Mouse (Mus musculus) hindbrain, embryonic 10.5 days (tissue): Measurements from ENCODE around the gene Comt. TPM values are rescaled to one million over a fixed set of nuclear protein-coding genes. Genes with fewer than 3 reads are reported as not detected.

ENCODE experiments used
- polyA plus RNA-seq: library from polyadenylated mRNA; unstranded; fragments of >200 nt; fragmentation: Nextera tagmentation; extraction: Ambion mirVana; gene quantifications from 2 replicates; pipeline ENCODE4 v1.2.1, GENCODE M21; 2016

The Comt gene
- polyA plus RNA-seq, 1 experiment from 2014 or later = 67.9 TPM

Other genes with a start within 250 kb of the Comt start
- gene Ccdc188, start 209.0 kb downstream of the Comt start, polyA plus RNA-seq = 0.12 TPM in 1 of 2 replicates, not detected in the other
- gene Zdhhc8, start 191.7 kb downstream of the Comt start, polyA plus RNA-seq = 13.0 and 13.7 TPM in 2 replicates
- gene Trmt2a, start 178.2 kb downstream of the Comt start, polyA plus RNA-seq = 130 and 133 TPM in 2 replicates
- gene Ranbp1, start 178.1 kb downstream of the Comt start, polyA plus RNA-seq = 1,091 and 1,220 TPM in 2 replicates
- 0.72 TPM in 1 of 2 replicates, not detected in the other for gene Gm49776, start 168.5 kb downstream of the Comt start, polyA plus RNA-seq
- gene Dgcr8, start 137.6 kb downstream of the Comt start, polyA plus RNA-seq = 37.4 and 45.4 TPM in 2 replicates
- gene Tango2, start 78.7 kb downstream of the Comt start, polyA plus RNA-seq = 45.5 and 52.8 TPM in 2 replicates
- gene Arvcf, start 78.7 kb downstream of the Comt start, polyA plus RNA-seq = 99.5 and 115 TPM in 2 replicates
- gene Txnrd2, start 468 bp downstream of the Comt start, polyA plus RNA-seq = 30.5 and 34.7 TPM in 2 replicates
- gene Gnb1l, start 71.9 kb upstream of the Comt start, polyA plus RNA-seq = 16.8 and 19.5 TPM in 2 replicates
- gene Rtl10, start 72.0 kb upstream of the Comt start, polyA plus RNA-seq = 2.2 and 2.7 TPM in 2 replicates
- gene Tbx1, start 163.8 kb upstream of the Comt start, polyA plus RNA-seq = 11.3 and 15.3 TPM in 2 replicates
- gene Gp1bb, start 195.6 kb upstream of the Comt start, polyA plus RNA-seq = 4.2 and 9.2 TPM in 2 replicates
- gene Gm49601, start 199.6 kb upstream of the Comt start, polyA plus RNA-seq = 3.4 and 8.5 TPM in 2 replicates
- 42.3 and 71.9 TPM in 2 replicates for gene Sept5, start 203.1 kb upstream of the Comt start, polyA plus RNA-seq